Mouse (Mus musculus): ENCODE measurements around the gene Mrps5. TPM values are rescaled to one million over a fixed set of nuclear protein-coding genes. Genes with fewer than 3 reads are reported as not detected.
A peak's percentile ranks its signal among the peaks of the same experiment; 100 is the strongest.

Gene Mrps5
- polyA plus RNA-seq, 1 experiment from 2014 or later = 123 TPM

- H3K4me2 ChIP-seq = no peak overlapping the region
- no peaks in the 10 kb centered on the region for H3K36me3 ChIP-seq
- no peak overlapping the region for H3K4me3 ChIP-seq
- no peak overlapping the region for H3K27ac ChIP-seq (replicated peaks)
- no peak overlapping the region for H3K9ac ChIP-seq
- 88% methylated on average over 6 of the region's 6 CpGs for WGBS
- no peaks in the 10 kb centered on the region for H3K9me3 ChIP-seq
- ATAC-seq (ENCODE audit: extremely low read depth, insufficient number of reproducible peaks, low FRiP score, low TSS enrichment) = no peak
- peaks cover 51% of the 10 kb centered on the region for H3K27me3 ChIP-seq (replicated peaks)
- H3K4me1 ChIP-seq = peaks cover 6% of the 10 kb centered on the region
These were observed 61.1 kb downstream of the Mrps5 start for GRCm38 (mm10) chr2:127648145-127648544.

- 52% methylated on average over 5 of the region's 5 CpGs for WGBS
- Histone ChIP-seq H3K4me3 (no peak overlapping the region), H3K27me3 (replicated peaks) (peaks cover 65% of the 10 kb centered on the region), H3K9ac (no peak overlapping the region), H3K4me1 (peaks cover 6% of the 10 kb centered on the region; the same call in 1 of the 2 replicates), H3K9me3 (no peaks in the 10 kb centered on the region), H3K27ac (replicated peaks) (no peak overlapping the region), H3K36me3 (no peaks in the 10 kb centered on the region), H3K4me2 (no peak overlapping the region)
- no peak for ATAC-seq (ENCODE audit: extremely low read depth, insufficient number of reproducible peaks, low FRiP score, low TSS enrichment)
These were observed 62.9 kb downstream of the Mrps5 start for GRCm38 (mm10) chr2:127649921-127650320.

GRCm38 (mm10) chr2:127651601-127652000, 64.6 kb downstream of the Mrps5 start:
- peaks cover 78% of the 10 kb centered on the region for H3K27me3 ChIP-seq (replicated peaks)
- no peak overlapping the region for H3K27ac ChIP-seq (replicated peaks)

GRCm38 (mm10) chr2:127652335-127652734, 65.3 kb downstream of the Mrps5 start:
- no peaks in the 10 kb centered on the region for H3K9me3 ChIP-seq
- no peak for ATAC-seq (ENCODE audit: extremely low read depth, insufficient number of reproducible peaks, low FRiP score, low TSS enrichment)
- H3K27me3 ChIP-seq (replicated peaks) = peaks cover 80% of the 10 kb centered on the region
- H3K27ac ChIP-seq (replicated peaks) = no peak overlapping the region
- no peaks in the 10 kb centered on the region for H3K36me3 ChIP-seq
- H3K4me1 ChIP-seq = peaks cover 16% of the 10 kb centered on the region
- no peak overlapping the region for H3K9ac ChIP-seq
- H3K4me3 ChIP-seq = no peak overlapping the region
- H3K4me2 ChIP-seq = no peak overlapping the region

More at GRCm38 (mm10) chr2:127651601-127652000, 64.6 kb downstream of the Mrps5 start:
- ATAC-seq (ENCODE audit: extremely low read depth, insufficient number of reproducible peaks, low FRiP score, low TSS enrichment) = no peak
- Histone ChIP-seq H3K9me3 (no peaks in the 10 kb centered on the region), H3K4me2 (no peak overlapping the region), H3K9ac (no peak overlapping the region), H3K36me3 (no peaks in the 10 kb centered on the region), H3K4me1 (peaks cover 18% of the 10 kb centered on the region), H3K4me3 (no peak overlapping the region)
- 68% methylated on average over 5 of the region's 5 CpGs for WGBS

GRCm38 (mm10) chr2:127652805-127653204, 65.8 kb downstream of the Mrps5 start:
- Histone ChIP-seq H3K4me1 (peaks cover 16% of the 10 kb centered on the region), H3K27ac (replicated peaks) (no peak overlapping the region)

GRCm38 (mm10) chr2:127654786-127655185, 67.8 kb downstream of the Mrps5 start:
- 63% methylated on average over 3 of the region's 3 CpGs for WGBS
- H3K36me3 ChIP-seq = no peaks in the 10 kb centered on the region
- no peak overlapping the region for H3K4me3 ChIP-seq
- H3K9me3 ChIP-seq = no peaks in the 10 kb centered on the region
- H3K4me2 ChIP-seq = no peak overlapping the region
- peaks cover 93% of the 10 kb centered on the region for H3K27me3 ChIP-seq (replicated peaks)
- ATAC-seq (ENCODE audit: extremely low read depth, insufficient number of reproducible peaks, low FRiP score, low TSS enrichment) = no peak
- H3K27ac ChIP-seq (replicated peaks) = no peak overlapping the region
- no peak overlapping the region for H3K9ac ChIP-seq
- peaks cover 16% of the 10 kb centered on the region for H3K4me1 ChIP-seq

More at GRCm38 (mm10) chr2:127652805-127653204, 65.8 kb downstream of the Mrps5 start:
- Histone ChIP-seq H3K27me3 (replicated peaks) (peaks cover 84% of the 10 kb centered on the region), H3K36me3 (no peaks in the 10 kb centered on the region), H3K9me3 (no peaks in the 10 kb centered on the region), H3K4me3 (no peak overlapping the region), H3K4me2 (no peak overlapping the region), H3K9ac (no peak overlapping the region)
- 75% methylated on average over 2 of the region's 2 CpGs for WGBS
- no peak for ATAC-seq (ENCODE audit: extremely low read depth, insufficient number of reproducible peaks, low FRiP score, low TSS enrichment)

- peak overlapping the region; percentile 59 for H3K4me3 ChIP-seq
- WGBS = 7% methylated on average over 9 of the region's 9 CpGs
- H3K9ac ChIP-seq = peak overlapping the region; percentile 64
- peaks cover 16% of the 10 kb centered on the region for H3K4me1 ChIP-seq
- no peaks in the 10 kb centered on the region for H3K36me3 ChIP-seq
- no peak for ATAC-seq (ENCODE audit: extremely low read depth, insufficient number of reproducible peaks, low FRiP score, low TSS enrichment)
- H3K27ac ChIP-seq (replicated peaks) = no peak overlapping the region
- no peaks in the 10 kb centered on the region for H3K9me3 ChIP-seq
- H3K27me3 ChIP-seq (replicated peaks) = peaks cover 90% of the 10 kb centered on the region
- H3K4me2 ChIP-seq = peak overlapping the region; percentile 94
These were observed 68.4 kb downstream of the Mrps5 start for GRCm38 (mm10) chr2:127655419-127655818.

GRCm38 (mm10) chr2:127656086-127656720, 69.2 kb downstream of the Mrps5 start, which contains the start of gene Mal:
TSS of gene Mal (minus strand) at chr2:127656695.
- H3K4me2 ChIP-seq = peak within 1 kb of the TSS; percentile 94
- H3K9me3 ChIP-seq = no peaks in the 10 kb centered on the region
- H3K27me3 ChIP-seq (replicated peaks) = peaks cover 89% of the 10 kb centered on the region
- H3K9ac ChIP-seq = peak within 1 kb of the TSS; percentile 64
- 1% methylated on average over 42 of the region's 43 CpGs for WGBS
- no peaks in the 10 kb centered on the region for H3K36me3 ChIP-seq
- no peak within 1 kb of the TSS for H3K27ac ChIP-seq (replicated peaks)
- ATAC-seq (ENCODE audit: extremely low read depth, insufficient number of reproducible peaks, low FRiP score, low TSS enrichment) = no peak; the same call in 1 of the 2 replicates
- H3K4me3 ChIP-seq = peak within 1 kb of the TSS; percentile 59
- H3K4me1 ChIP-seq = peaks cover 16% of the 10 kb centered on the region

Other genes starting within 250 kb of the Mrps5 start
- gene Astl, start 248.6 kb upstream of the Mrps5 start, polyA plus RNA-seq (2015; fragmentation: Nextera tagmentation; extraction: Ambion mirVana) = not detected in 2 replicates
- gene Adra2b, start 224.0 kb upstream of the Mrps5 start, polyA plus RNA-seq (2015; fragmentation: Nextera tagmentation; extraction: Ambion mirVana) = 1.6 and 1.8 TPM in 2 replicates
- gene Gpat2, start 162.0 kb upstream of the Mrps5 start, polyA plus RNA-seq (2015; fragmentation: Nextera tagmentation; extraction: Ambion mirVana) = 0.41 and 0.45 TPM in 2 replicates
- 27.4 and 30.5 TPM in 2 replicates for gene Fahd2a, start 142.7 kb upstream of the Mrps5 start, polyA plus RNA-seq (2015; fragmentation: Nextera tagmentation; extraction: Ambion mirVana)
- gene Kcnip3, start 65.1 kb upstream of the Mrps5 start, polyA plus RNA-seq (2015; fragmentation: Nextera tagmentation; extraction: Ambion mirVana) = 0.93 and 1.4 TPM in 2 replicates
- 0.10 and 0.19 TPM in 2 replicates for gene Prom2, start 45.8 kb upstream of the Mrps5 start, polyA plus RNA-seq (2015; fragmentation: Nextera tagmentation; extraction: Ambion mirVana)
- gene Zfp661, start 128 bp upstream of the Mrps5 start, polyA plus RNA-seq (2015; fragmentation: Nextera tagmentation; extraction: Ambion mirVana) = 1.8 and 2.5 TPM in 2 replicates
- gene Mal, start 69.5 kb downstream of the Mrps5 start, polyA plus RNA-seq (2015; fragmentation: Nextera tagmentation; extraction: Ambion mirVana) = 1.6 and 2.0 TPM in 2 replicates
- gene Mall, start 142.7 kb downstream of the Mrps5 start, polyA plus RNA-seq (2015; fragmentation: Nextera tagmentation; extraction: Ambion mirVana) = 5.4 and 5.9 TPM in 2 replicates
- gene Nphp1, start 201.7 kb downstream of the Mrps5 start, polyA plus RNA-seq (2015; fragmentation: Nextera tagmentation; extraction: Ambion mirVana) = 14.9 and 16.4 TPM in 2 replicates
- gene Mtln, start 205.3 kb downstream of the Mrps5 start, polyA plus RNA-seq (2015; fragmentation: Nextera tagmentation; extraction: Ambion mirVana) = 43.2 and 45.1 TPM in 2 replicates
- 40.6 and 43.4 TPM in 2 replicates for gene Bub1, start 244.6 kb downstream of the Mrps5 start, polyA plus RNA-seq (2015; fragmentation: Nextera tagmentation; extraction: Ambion mirVana)